In genomic region chr10:39280366-39281000, GRCm38 (mm10) we compare ENCODE assay signal across 11 mouse cellular contexts.
DNase-seq lines count a peak whose midpoint lies in the region; ATAC-seq and TF ChIP-seq lines count a peak whose summit lies in the region.
"Had no signal": no experiment of that assay in that cellular context is flagged by ENCODE, and none has a peak within 500 bp of the region (broad histone marks: within the 10 kb centered on the region; RNA-seq: fewer than 3 reads in every experiment).

No protein-coding gene starts in this region.

- H3K4me1 ChIP-seq in hindbrain, embryonic 15.5 days (replicated peaks): no peaks in the 10 kb centered on the region
- no peaks in the 10 kb centered on the region for H3K4me1 ChIP-seq in hindbrain, postnatal 0 days (ENCODE audit: insufficient read depth, low read length)
- no peaks in the 10 kb centered on the region; the same call in 1 of the 2 replicates for H3K4me1 ChIP-seq in bone marrow, adult 2 months (ENCODE audit: control insufficient read depth, insufficient read depth, low read length)
- H3K4me1 ChIP-seq: forebrain, embryonic 12.5 days had no signal

- 78% methylated on average over 14 of the region's 14 CpGs for WGBS in hindbrain, embryonic 15.5 days
- WGBS in hindbrain, postnatal 0 days: 77% methylated on average over 14 of the region's 14 CpGs
- 35% methylated on average over 14 of the region's 14 CpGs for WGBS in bone marrow, adult 2 months

- H3K9me3 ChIP-seq in hindbrain, embryonic 15.5 days: no peaks in the 10 kb centered on the region
- no peaks in the 10 kb centered on the region for H3K9me3 ChIP-seq in hindbrain, postnatal 0 days (ENCODE audit: low read length)
- H3K9me3 ChIP-seq: forebrain, embryonic 12.5 days had no signal

- H3K36me3 ChIP-seq in hindbrain, embryonic 15.5 days: no peaks in the 10 kb centered on the region
- no peaks in the 10 kb centered on the region for H3K36me3 ChIP-seq in hindbrain, postnatal 0 days (ENCODE audit: insufficient read depth, low read length)
- H3K36me3 ChIP-seq: forebrain, embryonic 12.5 days had no signal

- no peak overlapping the region for H3K4me3 ChIP-seq in hindbrain, embryonic 15.5 days
- H3K4me3 ChIP-seq in hindbrain, postnatal 0 days (ENCODE audit: low read length): no peak overlapping the region
- H3K4me3 ChIP-seq in bone marrow, adult 2 months (replicated peaks; ENCODE audit: control insufficient read depth, low read depth, low read length): no peak overlapping the region
- H3K4me3 ChIP-seq: forebrain, embryonic 12.5 days had no signal

- H3K4me2 ChIP-seq in hindbrain, embryonic 15.5 days: no peak overlapping the region
- H3K4me2 ChIP-seq in hindbrain, postnatal 0 days (ENCODE audit: low read depth, low read length): no peak overlapping the region
- H3K4me2 ChIP-seq: forebrain, embryonic 12.5 days had no signal

- no peaks in the 10 kb centered on the region for H3K27me3 ChIP-seq in hindbrain, embryonic 15.5 days
- H3K27me3 ChIP-seq in hindbrain, postnatal 0 days (ENCODE audit: insufficient read depth, low read length): no peaks in the 10 kb centered on the region
- H3K27me3 ChIP-seq: forebrain, embryonic 12.5 days had no signal

- no peak for TF ChIP-seq CTCF in hindbrain, postnatal 0 days (IDR thresholded peaks at IDR 0.05; ENCODE audit: low read depth)
- no peak for TF ChIP-seq CTCF in bone marrow, adult 2 months (IDR thresholded peaks at IDR 0.05; ENCODE audit: control insufficient read depth, insufficient read depth, low read length)

- DNase-seq in hindbrain, postnatal 0 days (ENCODE audit: low spot score): no peak
- peak; percentile 91 for DNase-seq in A20 (ENCODE audit: low read depth, low spot score)
- no peak for DNase-seq in urinary bladder, postnatal 10 days (ENCODE audit: low spot score)
- no peak for DNase-seq in adrenal gland, adult 2 months
- no peak for DNase-seq in Muller cell, postnatal 12 days (ENCODE audit: inconsistent ontology term)
- DNase-seq: cerebellum, adult 8-10 months; kidney, postnatal 25 days had no signal

- ATAC-seq in hindbrain, embryonic 15.5 days (ENCODE audit: low FRiP score, low read depth): peak; percentile 54; the same call in 1 of the 2 replicates
- ATAC-seq in hindbrain, postnatal 0 days: no peak
- ATAC-seq in hematopoietic stem cell, adult 5-6 weeks (replicated peaks in 1 of 2; ENCODE audit: insufficient read depth in 1 of 2, low FRiP score in 2 of 2, low TSS enrichment in 1 of 2, low read depth in 1 of 2, poor library complexity in 2 of 2, severe bottlenecking in 2 of 2): peak; percentile 94 to 97

- TF ChIP-seq POLR2A in bone marrow, adult 2 months (IDR thresholded peaks at IDR 0.05; ENCODE audit: borderline replicate concordance, control insufficient read depth, low read depth, low read length): no peak

- no peak overlapping the region for H3K27ac ChIP-seq in hindbrain, embryonic 15.5 days (replicated peaks)
- H3K27ac ChIP-seq in hindbrain, postnatal 0 days: no peak overlapping the region
- H3K27ac ChIP-seq in bone marrow, adult 2 months (ENCODE audit: control insufficient read depth, insufficient read depth, low read depth, low read length, poor library complexity): 0 out of 2 replicates have a peak overlapping the region, but pooled peaks have one; percentile 10
- H3K27ac ChIP-seq: forebrain, embryonic 12.5 days had no signal

- no peak overlapping the region for H3K9ac ChIP-seq in hindbrain, embryonic 15.5 days
- no peak overlapping the region for H3K9ac ChIP-seq in hindbrain, postnatal 0 days (replicated peaks; ENCODE audit: low read length)
- H3K9ac ChIP-seq: forebrain, embryonic 12.5 days had no signal
